Mouse (Mus musculus) liver, embryonic 14.5 days (tissue): ENCODE measurements around the gene Gars.

Experiments
- CTCF ChIP-seq: IDR thresholded peaks from 2 replicates; pipeline ENCODE4 v1.5.1; 2016; ENCODE audit warnings: antibody characterized with exemption, low read depth, control low read depth
- EP300 ChIP-seq: IDR thresholded peaks from 2 replicates; pipeline ENCODE4 v1.6.1; 2016; ENCODE audit warnings: antibody characterized with exemption, low read depth

- TF ChIP-seq CTCF (no peak), EP300 (no peak)
Observed at GRCm38 (mm10) chr6:55123056-55123455, 85.2 kb downstream of the Gars start.
